Mouse (Mus musculus): ENCODE data around the gene Tssk2.

DNA sequence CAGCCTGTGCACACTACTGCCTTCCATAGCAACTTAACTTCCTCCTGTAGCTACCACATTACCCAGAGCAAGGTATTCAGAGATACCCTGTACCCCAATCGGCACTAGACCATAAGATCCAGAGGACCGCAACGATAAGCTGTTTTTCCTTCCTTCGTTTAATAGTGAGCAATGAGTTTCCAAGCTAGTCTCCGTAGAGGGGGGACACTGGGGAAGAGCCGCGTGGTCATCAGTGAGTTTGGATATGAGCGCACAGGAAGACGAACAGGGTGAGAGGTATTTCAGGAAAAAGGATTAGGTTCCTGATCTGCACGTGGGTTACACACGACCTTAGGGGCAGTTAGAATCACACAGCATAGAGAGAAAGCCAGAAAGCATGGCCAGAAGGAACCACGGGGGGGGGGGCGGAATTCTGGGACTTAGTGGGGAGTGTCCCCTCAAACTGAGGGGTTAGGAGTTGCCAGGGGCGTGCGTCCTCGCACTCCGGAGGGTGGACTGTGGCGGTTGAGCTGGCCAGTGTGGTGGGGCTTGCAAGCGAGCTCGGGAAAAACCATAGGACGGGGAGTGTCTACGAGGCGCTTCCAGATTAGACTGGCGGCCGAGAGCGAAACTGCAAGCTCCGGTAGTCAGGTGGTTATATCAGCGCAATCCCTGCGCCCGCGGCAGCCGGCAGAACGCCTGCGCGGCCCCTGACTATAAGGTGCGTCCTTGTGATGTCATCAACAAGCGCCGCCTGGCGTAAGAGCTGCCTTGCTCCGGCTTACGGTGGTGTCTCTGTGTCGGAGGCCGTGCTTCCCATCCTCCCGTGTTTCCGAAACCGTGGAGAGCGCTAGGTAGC is 23.1 kb downstream of the Tssk2 start:
- TF ChIP-seq CTCF (IDR thresholded peaks at IDR 0.05; ENCODE audit: control insufficient read depth, insufficient read depth, low read length) (no peak; the same call in 1 of the 2 replicates), POLR2A (IDR thresholded peaks at IDR 0.05; ENCODE audit: borderline replicate concordance, control insufficient read depth, low read depth, low read length) (peak; percentile 76)

All from bone marrow, adult 2 months (tissue).